Mouse (Mus musculus) hindbrain, embryonic 12.5 days (tissue): ENCODE results near the gene Pla2r1. TPM values are rescaled to one million over a fixed set of nuclear protein-coding genes. Genes with fewer than 3 reads are reported as not detected.

Experiments used
- ATAC-seq: fragments of 200-750 bp; cut with Nextera tagmentation; 2 replicates; pipeline ENCODE4 v1.8.0; 2017; ENCODE audit warnings: moderate TSS enrichment; ENCODE audit not compliant: low FRiP score
- H3K27ac ChIP-seq: fragments of 300-500 bp; sonication (generic); 2 replicates; pipeline ENCODE4 v1.5.1; 2016; ENCODE audit warnings: mild to moderate bottlenecking
- H3K27me3 ChIP-seq: fragments of 300-500 bp; sonication (generic); 2 replicates; pipeline ENCODE4 v1.6.1; 2016; ENCODE audit warnings: mild to moderate bottlenecking
- H3K36me3 ChIP-seq: fragments of 300-500 bp; sonication (generic); 2 replicates; pipeline ENCODE4 v1.6.1; 2016; ENCODE audit warnings: mild to moderate bottlenecking
- H3K4me1 ChIP-seq: fragments of 300-500 bp; sonication (generic); 2 replicates; pipeline ENCODE4 v1.6.1; 2016
- H3K4me2 ChIP-seq: fragments of 300-500 bp; sonication (generic); replicated peaks from 2 replicates; pipeline ENCODE4 v1.6.1; 2016; ENCODE audit warnings: mild to moderate bottlenecking
- H3K4me3 ChIP-seq: fragments of 300-500 bp; sonication (generic); 2 replicates; pipeline ENCODE4 v1.5.1; 2016; ENCODE audit warnings: mild to moderate bottlenecking
- H3K9ac ChIP-seq: fragments of 300-500 bp; sonication (generic); 2 replicates; pipeline ENCODE4 v1.6.1; 2016; ENCODE audit warnings: mild to moderate bottlenecking, moderate library complexity
- H3K9me3 ChIP-seq: fragments of 300-500 bp; sonication (generic); replicated peaks from 2 replicates; pipeline ENCODE4 v1.6.1; 2016; ENCODE audit warnings: mild to moderate bottlenecking
- WGBS: fragments of 180-500 bp; shearing (Covaris S2); methylation state at CpG from one replicate; pipeline ENCODE4 v1.1.7; 2016; 5-methylcytosine and 5-hydroxymethylcytosine counted together
- polyA plus RNA-seq: library from polyadenylated mRNA; unstranded; fragments of >200 nt; fragmentation: Nextera tagmentation; extraction: Ambion mirVana; gene quantifications from 2 replicates; pipeline ENCODE4 v1.2.1, GENCODE M21; 2016

Gene Pla2r1
- 0.90 and 1.5 TPM in 2 replicates for polyA plus RNA-seq

GRCm38 (mm10) chr2:60552902-60553682, at the start of gene Pla2r1:
Pla2r1 (minus strand) TSS chr2:60553308.
- Histone ChIP-seq H3K4me2 (peak within 1 kb of the TSS; percentile 55), H3K36me3 (no peaks in the 10 kb centered on the region), H3K4me1 (peaks cover 10% of the 10 kb centered on the region), H3K4me3 (peak within 1 kb of the TSS; percentile 26), H3K9ac (peak within 1 kb of the TSS; percentile 2; the same call in 1 of the 2 replicates), H3K9me3 (no peaks in the 10 kb centered on the region), H3K27ac (no peak within 1 kb of the TSS), H3K27me3 (peaks cover 13% of the 10 kb centered on the region; the same call in 1 of the 2 replicates)
- WGBS: 4% methylated on average over 33 of the region's 33 CpGs
- ATAC-seq: peak; percentile 56

- ATAC-seq: no peak
- Histone ChIP-seq H3K4me3 (no peak overlapping the region), H3K4me2 (no peak overlapping the region), H3K9ac (no peak overlapping the region), H3K9me3 (no peaks in the 10 kb centered on the region), H3K4me1 (no peaks in the 10 kb centered on the region), H3K36me3 (no peaks in the 10 kb centered on the region), H3K27me3 (no peaks in the 10 kb centered on the region), H3K27ac (no peak overlapping the region)
- WGBS: 91% methylated on average over 2 of the region's 2 CpGs
Measured at GRCm38 (mm10) chr2:60601326-60601725, 48.2 kb upstream of the Pla2r1 start.

- H3K36me3 ChIP-seq: no peaks in the 10 kb centered on the region
- H3K4me3 ChIP-seq: no peak overlapping the region
- H3K4me2 ChIP-seq: no peak overlapping the region
- H3K27ac ChIP-seq: no peak overlapping the region
- no peaks in the 10 kb centered on the region for H3K9me3 ChIP-seq
- no peak for ATAC-seq
- H3K9ac ChIP-seq: no peak overlapping the region
- no peaks in the 10 kb centered on the region for H3K4me1 ChIP-seq
- no peaks in the 10 kb centered on the region for H3K27me3 ChIP-seq
- 94% methylated on average over 2 of the region's 2 CpGs for WGBS
Measured at GRCm38 (mm10) chr2:60600863-60601262, 47.8 kb upstream of the Pla2r1 start.

- Histone ChIP-seq H3K9ac (no peak overlapping the region), H3K27ac (no peak overlapping the region), H3K9me3 (no peaks in the 10 kb centered on the region), H3K4me3 (no peak overlapping the region), H3K27me3 (no peaks in the 10 kb centered on the region), H3K36me3 (no peaks in the 10 kb centered on the region), H3K4me1 (no peaks in the 10 kb centered on the region), H3K4me2 (no peak overlapping the region)
- ATAC-seq: no peak
- 93% methylated on average over 4 of the region's 4 CpGs for WGBS
Measured at GRCm38 (mm10) chr2:60583416-60583815, 30.3 kb upstream of the Pla2r1 start.

GRCm38 (mm10) chr2:60554561-60554960, 1.5 kb upstream of the Pla2r1 start:
- no peak overlapping the region for H3K4me2 ChIP-seq
- H3K27ac ChIP-seq: no peak overlapping the region
- WGBS: 67% methylated on average over 4 of the region's 4 CpGs
- peaks cover 13% of the 10 kb centered on the region; the same call in 1 of the 2 replicates for H3K27me3 ChIP-seq
- H3K4me3 ChIP-seq: no peak overlapping the region
- H3K9me3 ChIP-seq: no peaks in the 10 kb centered on the region
- peaks cover 10% of the 10 kb centered on the region for H3K4me1 ChIP-seq
- no peak overlapping the region for H3K9ac ChIP-seq
- no peaks in the 10 kb centered on the region for H3K36me3 ChIP-seq
- no peak for ATAC-seq

GRCm38 (mm10) chr2:60552177-60552901, 769 bp downstream of the Pla2r1 start:
- Histone ChIP-seq H3K27me3 (peaks cover 13% of the 10 kb centered on the region; the same call in 1 of the 2 replicates), H3K4me2 (peak overlapping the region; percentile 55), H3K4me3 (peak overlapping the region; percentile 26), H3K36me3 (no peaks in the 10 kb centered on the region), H3K9me3 (no peaks in the 10 kb centered on the region), H3K27ac (no peak overlapping the region), H3K4me1 (peaks cover 10% of the 10 kb centered on the region), H3K9ac (peak overlapping the region; percentile 2; the same call in 1 of the 2 replicates)
- WGBS: 21% methylated on average over 21 of the region's 21 CpGs
- peak; percentile 43 for ATAC-seq

- Histone ChIP-seq H3K4me2 (no peak overlapping the region), H3K4me1 (peaks cover 10% of the 10 kb centered on the region), H3K4me3 (no peak overlapping the region), H3K9me3 (no peaks in the 10 kb centered on the region), H3K36me3 (no peaks in the 10 kb centered on the region), H3K27ac (no peak overlapping the region), H3K27me3 (peaks cover 13% of the 10 kb centered on the region; the same call in 1 of the 2 replicates), H3K9ac (no peak overlapping the region)
- 39% methylated on average over 2 of the region's 2 CpGs for WGBS
- ATAC-seq: no peak
Measured at GRCm38 (mm10) chr2:60551673-60552072, 1.4 kb downstream of the Pla2r1 start.

GRCm38 (mm10) chr2:60550521-60550920, 2.6 kb downstream of the Pla2r1 start:
- Histone ChIP-seq H3K4me3 (no peak overlapping the region), H3K4me2 (no peak overlapping the region), H3K27me3 (peaks cover 13% of the 10 kb centered on the region; the same call in 1 of the 2 replicates), H3K27ac (no peak overlapping the region), H3K4me1 (peaks cover 10% of the 10 kb centered on the region), H3K9ac (no peak overlapping the region), H3K36me3 (no peaks in the 10 kb centered on the region), H3K9me3 (no peaks in the 10 kb centered on the region)
- ATAC-seq: no peak
- 94% methylated on average over 8 of the region's 8 CpGs for WGBS

- 90% methylated on average over 2 of the region's 2 CpGs for WGBS
- peaks cover 10% of the 10 kb centered on the region for H3K4me1 ChIP-seq
- H3K36me3 ChIP-seq: no peaks in the 10 kb centered on the region
- no peak overlapping the region for H3K9ac ChIP-seq
- no peak overlapping the region for H3K4me3 ChIP-seq
- no peaks in the 10 kb centered on the region for H3K9me3 ChIP-seq
- H3K27ac ChIP-seq: no peak overlapping the region
- ATAC-seq: no peak
- H3K27me3 ChIP-seq: peaks cover 13% of the 10 kb centered on the region; the same call in 1 of the 2 replicates
- H3K4me2 ChIP-seq: no peak overlapping the region
Measured at GRCm38 (mm10) chr2:60549851-60550250, 3.3 kb downstream of the Pla2r1 start.

- 0 out of 2 replicates have a peak, but pooled peaks cover 3% of the 10 kb centered on the region for H3K4me1 ChIP-seq
- no peaks in the 10 kb centered on the region for H3K9me3 ChIP-seq
- no peak for ATAC-seq
- WGBS: 87% methylated on average over 4 of the region's 4 CpGs
- H3K4me3 ChIP-seq: no peak overlapping the region
- H3K9ac ChIP-seq: no peak overlapping the region
- no peaks in the 10 kb centered on the region for H3K36me3 ChIP-seq
- peaks cover under 1% of the 10 kb centered on the region; the same call in 1 of the 2 replicates for H3K27me3 ChIP-seq
- H3K4me2 ChIP-seq: no peak overlapping the region
- no peak overlapping the region for H3K27ac ChIP-seq
Measured at GRCm38 (mm10) chr2:60546082-60546481, 7.0 kb downstream of the Pla2r1 start.

- 0 out of 2 replicates have a peak, but pooled peaks cover 3% of the 10 kb centered on the region for H3K4me1 ChIP-seq
- H3K9ac ChIP-seq: no peak overlapping the region
- H3K4me3 ChIP-seq: no peak overlapping the region
- H3K36me3 ChIP-seq: no peaks in the 10 kb centered on the region
- no peak overlapping the region for H3K27ac ChIP-seq
- H3K4me2 ChIP-seq: no peak overlapping the region
- WGBS: 55% methylated on average over 5 of the region's 5 CpGs
- no peak for ATAC-seq
- H3K9me3 ChIP-seq: no peaks in the 10 kb centered on the region
- no peaks in the 10 kb centered on the region for H3K27me3 ChIP-seq
Measured at GRCm38 (mm10) chr2:60544006-60544405, 9.1 kb downstream of the Pla2r1 start.

GRCm38 (mm10) chr2:60541745-60542144, 11.4 kb downstream of the Pla2r1 start:
- H3K4me1 ChIP-seq: peaks cover 7% of the 10 kb centered on the region; the same call in 1 of the 2 replicates
- no peak for ATAC-seq
- H3K9me3 ChIP-seq: no peaks in the 10 kb centered on the region
- no peak overlapping the region for H3K9ac ChIP-seq
- no peaks in the 10 kb centered on the region for H3K27me3 ChIP-seq
- 58% methylated on average over 5 of the region's 5 CpGs for WGBS
- no peak overlapping the region for H3K4me2 ChIP-seq
- H3K36me3 ChIP-seq: no peaks in the 10 kb centered on the region
- H3K4me3 ChIP-seq: no peak overlapping the region
- no peak overlapping the region for H3K27ac ChIP-seq
